Mouse (Mus musculus) thymus, postnatal 25 days (tissue): ENCODE measurements around the gene Ankrd40.

ENCODE experiments used
- DNase-seq: peaks from one replicate; pipeline ENCODE4 v3.0.0; 2022

The Ankrd40 gene

DNA sequence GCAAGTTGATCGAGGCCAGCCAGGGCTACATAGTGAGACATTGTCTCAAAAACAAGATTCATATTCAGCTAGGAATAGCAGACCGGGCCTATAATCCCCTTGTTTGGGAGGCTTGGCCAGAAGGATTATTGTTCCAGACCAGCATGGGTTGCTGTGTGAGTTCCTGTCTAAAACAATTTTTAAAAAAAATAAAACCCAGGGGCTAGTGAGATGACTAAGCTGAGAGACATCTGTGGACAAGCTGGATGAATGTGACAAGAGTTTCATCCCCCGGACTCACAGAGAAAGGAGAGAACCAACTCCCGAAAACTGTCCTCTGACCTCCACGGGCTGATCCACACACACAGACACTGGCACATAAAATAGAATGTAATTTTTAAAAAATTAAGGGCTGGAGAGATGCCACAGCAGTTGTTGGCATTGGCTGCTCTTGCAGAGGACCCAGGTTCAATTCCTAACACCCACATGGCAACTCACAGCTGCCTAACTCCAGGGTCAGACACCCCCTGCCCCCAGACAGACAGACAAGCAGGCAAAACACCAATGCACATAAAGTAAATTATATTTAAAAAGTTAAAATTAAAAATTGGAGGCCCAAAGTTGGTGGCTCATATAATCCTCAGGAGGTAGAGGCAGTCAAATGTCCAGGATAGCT is 4.4 kb upstream of the Ankrd40 start:
- no peak for DNase-seq

DNA sequence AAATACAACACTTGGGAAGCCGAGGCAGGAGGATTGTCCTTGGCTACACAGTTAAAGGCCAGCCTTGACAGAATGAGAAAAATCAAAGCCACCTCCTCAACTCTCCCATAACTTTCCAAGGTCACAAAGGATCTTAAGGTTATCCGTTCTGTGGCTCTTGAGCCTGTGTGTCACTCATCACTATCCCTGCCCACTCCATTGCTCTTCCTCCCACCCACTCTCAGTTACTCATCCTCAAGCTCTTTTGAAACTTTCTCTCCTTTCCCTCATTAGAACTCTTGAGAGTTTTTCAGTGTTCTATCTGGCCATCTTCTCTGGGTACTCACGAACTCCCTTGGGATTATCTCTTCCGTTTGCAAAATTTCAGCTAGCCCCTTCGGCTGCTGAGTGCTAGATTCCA is 3.2 kb upstream of the Ankrd40 start:
- no peak for DNase-seq

DNA sequence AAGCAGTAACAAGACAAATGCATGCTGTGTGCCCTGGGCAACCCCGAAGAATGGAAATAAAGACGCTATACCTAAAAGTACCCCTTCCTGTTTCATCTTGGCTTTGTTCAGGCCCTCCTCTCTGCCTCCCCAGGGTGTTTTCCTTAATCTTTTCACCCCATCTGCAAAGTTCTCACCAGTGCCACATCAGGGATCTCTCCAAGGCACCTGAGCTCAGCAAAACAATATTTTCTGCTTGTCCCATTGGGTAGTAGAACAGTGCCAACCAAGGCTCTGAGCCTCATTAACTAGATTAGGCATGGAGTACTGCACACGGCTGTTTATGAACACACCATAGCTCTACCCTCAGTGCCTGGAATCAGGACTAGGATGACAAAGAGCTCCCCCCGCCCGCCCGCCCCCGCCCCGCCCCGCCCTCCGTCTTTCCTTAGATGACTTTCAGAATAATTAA is 815 bp upstream of the Ankrd40 start:
- no peak for DNase-seq

DNA sequence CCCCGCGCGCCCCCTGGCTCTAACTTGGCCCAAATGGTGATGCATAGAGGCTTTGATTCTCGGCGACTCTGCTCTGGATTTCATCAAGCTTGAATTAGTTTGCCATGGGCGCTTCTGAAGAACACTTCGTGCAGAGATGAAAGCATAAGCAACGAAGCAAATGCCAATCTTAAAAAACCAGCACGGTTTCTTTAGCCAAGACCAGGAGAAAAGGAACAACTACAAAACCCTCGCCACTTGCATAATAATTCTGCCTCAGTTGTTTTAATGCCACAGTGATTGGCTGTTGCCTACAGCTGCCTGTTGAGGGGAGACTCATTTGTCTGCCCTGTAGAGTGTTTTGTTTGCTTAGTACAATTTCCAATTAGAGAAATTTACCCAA is 834 bp downstream of the Ankrd40 start:
- DNase-seq = no peak

DNA sequence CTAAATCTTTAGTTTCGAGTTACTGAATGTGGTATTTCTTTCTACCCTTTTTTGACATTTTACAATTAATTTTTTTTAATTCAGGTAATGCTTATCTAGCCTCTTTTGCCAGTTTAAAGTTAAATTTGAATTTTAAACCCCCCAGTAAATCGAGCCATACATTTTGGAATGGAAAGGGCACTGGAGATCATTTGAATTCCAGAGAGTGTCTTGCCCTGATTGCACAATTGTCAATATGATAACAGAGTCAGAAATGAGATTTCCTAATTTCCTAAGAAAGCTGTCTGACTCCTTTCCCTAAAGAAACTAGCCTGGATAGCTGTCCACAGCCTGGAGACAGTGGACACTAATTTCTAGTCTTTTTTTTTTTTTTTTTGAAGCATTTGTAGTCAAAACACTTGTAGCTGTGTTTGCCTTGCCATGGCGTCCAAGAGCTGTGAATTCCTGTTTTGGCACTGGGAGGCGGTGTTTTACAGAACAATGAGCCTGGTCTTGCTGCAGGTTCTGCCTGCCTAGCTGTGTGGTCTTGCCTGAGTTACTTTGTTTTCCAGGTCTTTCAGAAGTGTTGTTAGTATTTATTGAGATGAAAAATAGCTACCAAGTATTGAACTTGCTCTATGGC is 1.6 kb downstream of the Ankrd40 start:
- DNase-seq = peak; percentile 53

DNA sequence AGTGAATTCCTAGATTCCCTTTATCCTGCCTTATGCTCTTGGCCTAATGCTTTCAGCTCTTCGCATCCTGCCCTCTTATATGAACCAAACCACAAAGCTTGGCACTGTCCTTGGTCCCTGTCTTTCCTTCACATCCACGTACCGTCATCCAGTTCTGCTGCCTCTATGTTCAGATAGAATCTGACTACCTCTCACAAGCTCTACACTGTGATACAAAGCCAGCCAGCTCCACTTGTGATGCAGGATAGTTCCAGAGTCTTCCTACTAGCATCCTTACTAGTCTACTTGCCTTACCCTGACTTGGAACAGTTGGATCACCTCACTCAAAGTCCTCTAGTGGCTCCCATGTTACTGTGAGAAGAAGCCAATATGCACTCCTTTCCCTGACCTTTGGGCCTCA is 2.4 kb downstream of the Ankrd40 start:
- DNase-seq = no peak

DNA sequence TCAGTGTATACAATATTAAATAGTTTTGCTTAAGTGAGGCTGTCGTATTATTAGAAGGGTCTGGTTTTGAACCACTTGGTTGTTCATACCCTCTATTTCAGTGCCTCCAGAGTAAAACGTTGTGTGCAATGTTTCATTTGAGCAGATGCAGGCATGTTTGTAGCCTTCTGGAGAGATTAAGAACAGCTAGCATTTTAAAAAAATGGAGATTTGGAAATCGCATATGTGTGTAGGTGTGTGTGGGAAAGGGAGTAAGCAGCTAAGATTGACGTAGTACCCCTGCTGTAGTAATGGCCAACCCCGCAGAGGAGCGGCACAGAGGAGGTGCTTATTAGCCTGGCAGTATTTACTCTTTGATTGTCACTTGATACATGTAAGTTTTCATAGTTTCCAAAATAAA is 4.9 kb downstream of the Ankrd40 start:
- DNase-seq = no peak

DNA sequence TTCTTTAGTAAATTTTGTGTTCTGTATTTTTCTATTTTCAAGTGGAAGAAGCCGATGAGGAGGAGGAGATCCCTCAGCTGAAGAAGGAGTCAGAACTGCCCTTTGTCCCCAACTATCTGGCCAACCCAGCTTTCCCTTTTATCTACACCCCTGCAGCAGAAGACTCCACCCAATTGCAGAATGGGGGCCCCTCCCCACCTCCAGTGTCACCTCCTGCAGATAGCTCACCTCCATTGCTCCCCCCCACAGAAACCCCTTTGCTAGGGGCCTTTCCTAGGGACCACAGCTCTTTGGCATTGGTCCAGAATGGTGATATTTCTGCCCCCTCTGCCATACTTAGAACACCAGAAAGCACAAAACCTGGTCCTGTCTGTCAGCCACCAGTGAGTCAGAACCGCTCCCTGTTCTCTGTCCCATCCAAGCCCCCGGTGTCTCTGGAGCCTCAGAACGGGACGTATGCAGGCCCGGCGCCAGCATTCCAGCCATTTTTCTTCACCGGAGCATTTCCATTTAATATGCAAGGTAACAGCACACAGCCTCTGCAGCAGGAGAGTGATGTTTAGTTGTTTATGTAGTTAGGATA is 6.7 kb downstream of the Ankrd40 start:
- no peak for DNase-seq

DNA sequence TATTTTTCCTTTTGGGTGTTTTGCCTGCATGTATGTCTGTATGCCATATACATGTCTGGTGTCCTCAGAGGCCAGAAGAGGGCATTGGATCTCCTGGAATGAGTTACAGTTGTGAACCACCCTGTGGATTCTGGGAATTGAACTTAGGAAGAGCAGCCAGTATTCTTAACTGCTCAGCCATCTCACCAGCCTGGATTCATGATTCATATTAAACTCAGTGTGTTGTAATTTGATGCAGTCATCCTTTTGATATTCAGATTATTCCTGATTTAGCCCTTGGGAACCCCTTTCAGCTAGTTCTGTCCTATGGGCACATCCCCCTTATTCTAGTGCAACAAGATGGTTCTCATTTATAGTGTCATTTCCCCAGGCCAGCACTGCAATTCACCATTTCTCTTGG is 8.8 kb downstream of the Ankrd40 start:
- DNase-seq = no peak

DNA sequence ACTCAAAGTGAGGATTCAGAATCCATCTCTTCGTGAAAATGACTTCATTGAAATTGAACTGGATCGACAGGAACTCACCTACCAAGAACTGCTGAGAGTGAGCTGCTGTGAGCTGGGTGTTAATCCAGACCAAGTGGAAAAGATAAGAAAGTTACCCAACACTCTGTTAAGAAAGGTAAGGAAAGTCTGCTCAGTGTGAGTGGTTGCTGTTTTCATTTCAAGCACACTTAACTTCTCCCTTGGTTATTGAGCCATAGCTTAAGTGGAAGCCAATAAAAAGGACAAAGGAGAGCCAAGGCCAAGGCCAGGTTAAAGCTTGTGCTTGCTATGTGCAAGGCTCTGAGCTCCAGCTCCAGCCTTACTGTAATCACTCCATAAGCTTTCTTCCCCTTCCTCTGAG is 10.5 kb downstream of the Ankrd40 start:
- DNase-seq = no peak

DNA sequence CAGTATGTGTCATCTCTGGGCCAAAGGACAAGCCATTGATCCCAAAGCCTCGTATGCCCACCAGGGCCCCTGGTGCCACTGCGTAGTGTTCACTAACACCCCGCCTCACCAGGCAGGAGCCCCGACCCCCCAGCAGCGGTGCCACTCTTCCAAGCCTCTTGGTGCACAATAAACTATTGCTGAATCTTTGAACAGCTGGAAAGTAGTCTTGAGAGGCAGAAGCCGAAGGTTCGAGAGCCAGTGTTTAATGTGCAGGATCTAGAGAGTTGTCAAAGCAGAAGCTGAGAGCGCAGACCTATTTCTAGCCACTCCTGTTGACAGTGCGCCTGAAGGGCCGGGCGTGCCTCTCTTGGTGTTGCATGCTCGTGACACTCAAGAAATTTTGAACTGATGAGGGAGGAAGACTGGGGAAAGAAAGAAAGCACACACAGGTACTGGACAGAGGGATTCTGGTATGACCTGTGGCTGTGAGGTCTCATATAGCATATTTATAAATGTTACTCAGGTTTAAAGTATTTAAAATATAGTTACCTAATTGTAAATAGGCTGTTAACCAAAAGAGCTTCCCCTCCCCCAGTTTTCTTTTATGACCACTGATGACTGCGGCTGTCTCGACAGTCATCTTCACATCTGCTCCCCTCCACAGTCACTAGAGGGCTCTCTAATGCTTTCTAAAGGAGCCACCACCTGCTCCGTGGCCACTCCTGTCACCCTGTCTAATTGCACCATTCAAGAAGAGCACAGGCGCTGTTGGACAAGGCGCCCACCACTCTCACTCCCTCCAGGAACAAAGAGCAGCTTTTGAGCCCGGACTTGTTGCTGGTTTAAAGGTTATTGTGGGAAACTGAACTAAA is 12.2 kb downstream of the Ankrd40 start:
- DNase-seq = peak; percentile 54

DNA sequence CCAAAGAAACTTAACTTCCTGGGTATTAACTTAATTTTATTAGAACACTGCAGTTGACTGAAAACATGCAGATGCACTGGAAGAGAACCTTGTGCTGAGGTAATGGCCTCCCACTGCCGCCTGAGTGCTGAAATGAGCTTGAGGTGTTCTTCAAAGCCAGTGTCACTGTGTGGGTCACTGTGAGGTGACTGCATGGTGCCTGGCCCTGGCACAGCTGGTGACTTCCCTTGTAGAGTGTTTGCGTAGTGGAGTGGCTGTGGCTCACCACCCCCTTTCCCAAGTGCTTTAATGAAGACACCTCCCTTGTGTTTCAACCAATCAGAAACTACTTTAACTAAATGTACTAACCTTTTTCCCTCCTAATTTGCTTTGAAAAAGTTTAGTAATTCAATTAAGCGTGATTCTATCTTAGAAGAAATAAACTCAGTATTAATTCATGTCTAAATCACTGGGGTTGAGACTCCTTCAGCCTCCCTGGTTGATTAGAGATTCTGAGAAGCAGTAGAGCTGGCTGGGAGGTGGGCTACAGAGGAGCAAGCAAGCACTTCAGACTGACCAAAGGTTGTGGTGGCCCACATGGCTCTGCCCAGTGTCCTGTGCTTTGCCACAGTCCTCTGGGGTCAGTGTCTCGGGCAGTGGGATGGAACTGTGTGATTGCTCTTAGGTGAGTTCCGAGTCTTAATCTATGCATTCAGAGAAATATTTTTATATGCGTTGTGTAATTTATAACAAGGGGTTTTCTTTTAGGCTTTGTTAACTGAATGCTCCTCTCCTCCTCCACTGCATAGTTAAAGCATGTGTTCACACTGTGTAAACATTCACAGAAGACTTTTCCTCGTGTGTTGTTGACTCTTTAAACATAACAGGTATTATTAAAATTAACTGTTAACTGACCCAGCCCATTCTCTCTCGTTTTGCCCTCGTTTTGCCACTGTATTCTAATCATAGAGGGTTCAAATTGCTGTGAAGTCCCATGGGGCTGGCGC is 13.4 kb downstream of the Ankrd40 start:
- DNase-seq = no peak

DNA sequence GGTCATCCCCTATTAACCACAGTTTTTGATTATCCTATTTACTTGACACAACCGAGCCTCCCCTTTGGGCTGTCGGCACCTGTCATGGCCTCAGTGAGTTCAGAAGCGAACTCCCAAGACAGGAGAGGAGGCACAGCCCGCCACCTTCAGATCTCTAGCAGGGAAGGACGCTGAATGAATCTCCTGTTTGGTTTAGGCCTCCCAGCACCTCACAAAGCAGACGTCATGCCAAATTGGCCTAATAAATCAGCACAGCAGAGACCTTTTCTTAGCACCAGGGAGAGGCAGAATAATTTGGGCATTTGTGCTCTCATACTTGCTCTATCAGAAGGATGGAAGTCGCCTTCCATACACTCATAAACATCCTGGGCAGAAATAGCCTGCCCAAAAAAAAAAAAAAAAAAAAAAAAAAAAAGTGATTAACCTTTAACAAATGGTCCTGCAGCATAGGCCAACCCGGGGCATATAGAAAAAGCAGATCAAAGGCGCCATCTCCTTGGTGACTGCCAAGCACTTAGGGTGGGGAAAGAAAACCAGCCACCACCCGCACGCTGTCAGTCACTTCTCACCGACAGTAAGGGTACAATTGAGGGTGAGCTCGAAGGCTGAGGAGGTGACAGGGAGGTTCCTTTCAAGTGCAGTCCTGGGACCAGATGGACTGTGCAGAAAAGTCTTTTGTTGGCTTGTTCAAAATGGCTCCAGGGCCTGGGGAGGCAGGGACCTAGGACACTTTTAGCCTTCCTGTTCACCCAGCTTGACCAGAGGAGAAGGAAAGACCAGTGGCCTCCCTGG is 14.5 kb downstream of the Ankrd40 start:
- no peak for DNase-seq

DNA sequence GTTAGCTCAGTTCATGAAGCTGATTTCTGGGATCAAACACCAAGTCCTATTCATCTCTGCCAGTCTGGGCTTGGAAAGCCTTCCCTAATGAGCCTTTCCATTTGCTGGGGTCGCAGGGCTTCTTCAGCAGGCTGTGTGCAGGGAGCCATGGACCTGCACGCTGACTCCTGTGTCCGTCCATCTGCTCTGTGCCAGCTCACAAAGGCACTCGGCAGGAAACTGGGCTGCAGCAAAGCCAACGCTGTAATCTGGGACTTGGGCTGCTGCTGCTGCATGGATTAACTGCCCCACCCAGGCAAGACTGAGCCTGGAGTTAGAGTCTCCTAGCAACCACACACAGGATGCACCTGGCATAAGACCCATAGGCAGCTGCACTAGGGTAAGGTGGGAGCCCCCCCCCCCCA is 16.2 kb downstream of the Ankrd40 start:
- peak; percentile 24 for DNase-seq

DNA sequence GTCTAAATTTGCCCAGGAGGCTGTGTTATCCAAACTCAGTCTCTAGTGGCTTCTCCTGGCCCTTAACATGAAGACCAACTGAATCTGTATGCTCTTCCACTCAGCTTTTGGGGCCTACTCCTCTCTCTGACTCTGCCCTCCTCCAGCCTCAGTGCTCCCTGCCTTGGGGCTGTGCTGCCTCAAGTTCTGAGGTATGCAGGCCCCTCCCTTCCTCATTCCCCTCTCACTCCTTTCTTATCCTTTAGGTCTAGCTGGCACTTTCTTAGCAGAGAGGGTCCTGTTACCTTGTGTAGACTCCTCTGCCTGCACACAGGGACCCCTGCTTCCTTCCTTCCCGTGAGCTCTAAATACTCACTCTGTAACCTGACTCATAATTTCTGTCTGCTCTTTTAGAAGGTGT is 16.7 kb downstream of the Ankrd40 start:
- DNase-seq = peak; percentile 16

DNA sequence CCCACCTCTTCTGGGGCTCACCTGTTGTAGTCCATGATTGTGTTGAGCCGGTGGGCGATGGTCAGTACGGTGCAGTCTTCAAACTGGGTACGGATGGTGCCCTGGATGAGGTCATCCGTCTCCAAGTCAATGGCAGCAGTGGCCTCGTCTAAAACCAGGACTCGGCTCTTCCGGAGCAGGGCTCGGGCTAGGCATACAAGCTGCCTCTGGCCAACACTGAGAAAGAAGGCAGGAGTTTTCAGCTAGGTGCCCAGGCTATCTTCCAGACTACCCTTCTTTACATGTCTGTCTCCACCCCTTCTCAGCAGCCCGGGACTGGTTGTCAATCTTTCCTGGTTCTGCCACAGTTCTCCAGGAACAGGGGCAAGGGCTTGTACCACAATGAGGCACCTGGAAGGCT is 18.1 kb downstream of the Ankrd40 start:
- no peak for DNase-seq

DNA sequence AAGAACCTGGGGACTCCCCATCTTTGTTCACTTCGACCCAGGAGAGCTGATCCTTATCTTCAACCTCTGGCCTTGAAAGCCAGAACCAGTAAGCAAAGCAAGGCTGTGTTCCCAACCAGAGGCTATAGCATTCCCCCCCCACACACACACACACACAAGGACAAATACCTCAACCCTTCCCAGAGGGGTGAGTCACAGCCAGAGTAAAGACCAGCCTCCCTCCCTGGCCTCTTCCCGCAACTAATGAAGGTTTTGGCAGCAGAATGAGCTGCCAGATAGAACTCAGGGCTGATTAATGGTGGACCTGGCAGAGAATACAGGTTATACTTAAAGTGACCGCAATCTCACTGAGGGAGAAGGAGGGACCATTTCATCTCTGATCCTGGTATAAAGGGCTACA is 18.8 kb downstream of the Ankrd40 start:
- no peak for DNase-seq

DNA sequence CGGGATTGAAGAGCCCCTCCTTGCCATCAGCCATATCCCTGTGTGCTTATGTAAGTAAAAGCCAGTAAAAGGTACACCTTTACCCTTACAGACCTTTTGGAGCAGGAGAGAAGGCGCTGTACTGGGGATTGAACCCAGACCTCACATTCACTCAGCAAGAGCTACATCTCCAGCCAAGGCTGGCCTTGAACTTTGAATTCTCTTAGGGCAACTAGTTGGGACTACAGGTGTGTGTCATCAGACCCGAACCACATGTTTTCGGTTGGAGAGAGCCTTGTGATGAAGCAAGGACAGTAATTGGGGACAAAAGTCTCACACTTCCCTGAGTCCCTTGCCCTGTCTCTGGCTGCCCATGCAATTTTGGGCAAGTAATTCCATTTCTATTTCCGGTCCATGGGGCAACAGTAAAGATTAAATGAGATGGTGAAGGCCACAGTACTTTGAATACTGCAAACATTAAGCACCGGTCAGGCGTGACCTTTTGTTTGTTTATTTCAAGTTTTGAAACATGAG is 19.3 kb downstream of the Ankrd40 start:
- DNase-seq = no peak

DNA sequence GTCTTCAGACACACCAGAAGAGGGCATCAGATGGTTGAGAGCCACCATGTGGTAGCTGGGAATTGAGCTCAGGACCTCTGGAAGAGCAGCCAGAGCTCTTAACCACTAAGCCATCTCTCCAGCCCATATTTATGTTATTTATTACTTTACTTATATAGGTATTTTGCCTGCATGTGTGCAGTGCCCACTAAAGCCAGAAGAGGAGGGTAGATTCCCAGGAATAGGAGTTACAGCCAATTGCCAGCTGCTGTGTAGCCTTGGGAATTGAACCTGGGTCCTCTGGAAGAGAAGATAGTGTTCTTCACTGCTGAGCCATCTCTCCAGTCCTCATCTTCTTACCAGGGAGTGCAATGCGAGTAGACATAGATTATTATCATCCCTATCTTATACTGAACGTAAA is 22.0 kb downstream of the Ankrd40 start:
- DNase-seq = no peak

DNA sequence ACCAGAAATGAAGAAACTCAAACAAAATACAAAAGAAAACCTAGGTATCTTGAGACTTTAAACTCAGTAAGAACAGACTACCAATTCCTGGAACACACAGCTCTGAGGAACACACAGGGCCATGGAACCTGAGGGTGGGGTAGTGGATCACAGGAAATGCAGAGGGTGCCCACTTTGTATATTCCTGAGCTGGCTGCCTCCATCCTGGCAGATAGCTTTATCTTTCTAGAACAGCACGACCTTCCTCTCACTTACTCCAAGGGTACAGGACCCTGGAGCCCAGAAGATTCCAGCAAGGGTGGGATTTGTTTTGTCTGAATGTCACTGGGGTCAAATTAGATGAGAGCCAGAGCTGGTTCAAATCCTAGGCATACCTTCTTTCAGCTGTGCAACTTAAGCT is 22.5 kb downstream of the Ankrd40 start:
- no peak for DNase-seq

DNA sequence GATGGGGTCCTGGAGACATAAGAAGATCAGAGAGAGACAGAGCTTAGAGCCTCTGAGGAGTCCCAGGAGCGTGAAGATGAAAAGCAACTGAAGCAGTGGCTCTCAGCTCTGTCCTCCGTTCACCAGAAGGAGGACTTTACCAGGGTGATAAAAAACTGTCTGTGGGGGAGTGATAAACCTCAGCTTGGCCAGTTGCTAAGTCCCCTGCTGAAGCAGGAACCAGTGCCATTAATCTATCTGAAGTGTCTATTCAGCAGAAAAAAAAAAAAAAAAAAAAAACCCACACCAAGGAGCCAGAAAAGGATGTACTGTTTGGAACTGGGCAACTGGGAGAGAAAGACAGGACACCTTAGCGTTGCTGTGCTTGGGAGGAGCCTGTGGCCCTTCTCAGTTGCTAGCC is 23.3 kb downstream of the Ankrd40 start:
- no peak for DNase-seq
